Mouse (Mus musculus): ENCODE data around the gene Gabrp. TPM values are rescaled to one million over a fixed set of nuclear protein-coding genes. Genes with fewer than 3 reads are reported as not detected.

Gene Gabrp
- not detected for total RNA-seq (2021)

DNA sequence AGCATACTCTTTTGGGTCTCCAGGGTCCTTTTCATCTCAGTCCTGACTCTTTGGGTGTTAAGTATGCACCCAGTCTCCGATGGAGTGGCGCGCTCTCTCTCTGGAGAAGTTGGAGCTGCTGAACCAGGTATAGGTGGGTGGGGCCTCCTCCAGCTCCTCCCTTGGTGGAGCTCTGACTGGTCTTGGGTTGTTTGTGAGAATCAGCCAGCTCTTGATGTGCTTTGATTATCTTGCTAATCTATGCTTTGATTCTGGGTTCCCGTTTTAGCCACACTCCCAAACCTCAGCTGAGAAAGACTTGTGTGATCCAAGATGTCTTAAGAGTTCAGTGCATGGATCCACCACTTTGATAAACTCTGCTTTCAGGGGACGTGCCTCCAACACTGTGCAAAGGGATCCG lies at the start of gene Gabrp:
Gabrp (minus strand) TSS at position 101 of the 400 bp plus-strand sequence.
- DNase-seq: no peak

- no peak for DNase-seq
Measured at GRCm38 (mm10) chr11:33627136-33627742, 48.5 kb upstream of the Gabrp start.

GRCm38 (mm10) chr11:33614218-33614617 lies 35.5 kb upstream of the Gabrp start:
- peak; percentile 64 to 69 for DNase-seq

DNA sequence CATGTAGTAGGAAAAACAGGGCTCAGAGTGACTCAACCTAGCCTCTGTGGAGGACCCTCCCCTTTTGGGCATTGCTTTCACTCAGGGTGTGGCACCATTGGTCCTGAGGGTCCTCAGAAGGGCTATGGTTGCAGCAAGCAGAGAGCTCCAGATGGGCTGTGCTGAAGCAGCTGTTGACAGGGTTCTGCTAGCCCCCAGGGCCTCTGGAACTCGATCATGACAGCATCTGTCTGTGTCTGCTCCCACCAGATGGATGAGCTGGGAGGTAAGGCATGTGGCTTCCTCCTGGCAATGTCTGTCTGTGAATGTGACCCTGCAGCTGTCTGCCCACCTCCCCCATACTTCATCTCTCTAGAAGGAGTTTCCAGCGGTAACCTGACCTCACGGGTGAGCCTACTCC lies 29.0 kb upstream of the Gabrp start:
- DNase-seq: no peak

GRCm38 (mm10) chr11:33603174-33603573 lies 24.4 kb upstream of the Gabrp start:
- DNase-seq: no peak

- DNase-seq: no peak
Measured at GRCm38 (mm10) chr11:33598986-33599385, 20.2 kb upstream of the Gabrp start, which contains the start of gene D130052B06Rik. Gene D130052B06Rik, plus strand, starts transcription at chr11:33599302.

DNA sequence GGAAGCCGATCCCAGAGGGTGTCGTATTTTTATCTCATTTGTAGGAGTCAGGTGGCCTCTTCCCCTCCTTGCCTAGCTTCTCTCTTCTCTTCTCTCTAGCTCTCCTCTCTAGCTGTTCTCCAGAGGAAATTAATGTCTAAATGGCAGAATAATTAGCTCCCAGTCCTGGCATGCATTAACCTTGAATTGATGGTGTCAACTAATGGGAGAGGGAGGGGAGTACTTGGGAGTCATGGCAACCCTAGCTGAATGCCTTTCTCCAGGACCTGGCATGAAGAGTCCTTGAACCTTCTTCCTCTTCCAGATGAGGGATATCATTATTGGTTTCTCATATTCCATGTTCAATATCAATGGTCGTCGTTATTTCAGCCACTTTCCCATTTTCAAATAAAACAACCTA lies 17.9 kb upstream of the Gabrp start:
- no peak for DNase-seq

GRCm38 (mm10) chr11:33592826-33593225 lies 14.1 kb upstream of the Gabrp start:
- no peak for DNase-seq

DNA sequence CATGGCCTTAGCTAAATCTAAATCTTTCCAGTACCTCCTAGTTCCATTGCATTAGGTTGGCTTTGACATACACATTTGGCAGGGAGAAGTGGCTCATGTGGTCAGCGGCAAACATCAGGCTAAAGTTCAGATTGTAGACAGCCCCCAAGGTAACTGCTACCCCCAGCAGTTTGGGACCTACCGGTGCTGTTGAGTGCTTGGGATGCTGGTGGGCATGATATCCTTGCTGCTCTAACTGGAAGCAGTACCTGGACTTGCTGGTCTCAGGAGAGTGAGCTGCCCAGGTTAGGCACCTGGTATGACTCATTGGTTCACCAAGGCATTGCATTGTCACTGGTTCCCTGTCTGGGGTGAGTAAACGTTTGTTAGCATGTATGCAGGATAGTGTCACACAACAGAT lies 12.0 kb upstream of the Gabrp start:
- no peak for DNase-seq

GRCm38 (mm10) chr11:33586614-33587013 lies 7.9 kb upstream of the Gabrp start:
- no peak for DNase-seq

- DNase-seq: no peak
Measured at GRCm38 (mm10) chr11:33579621-33580020, 862 bp upstream of the Gabrp start.

DNA sequence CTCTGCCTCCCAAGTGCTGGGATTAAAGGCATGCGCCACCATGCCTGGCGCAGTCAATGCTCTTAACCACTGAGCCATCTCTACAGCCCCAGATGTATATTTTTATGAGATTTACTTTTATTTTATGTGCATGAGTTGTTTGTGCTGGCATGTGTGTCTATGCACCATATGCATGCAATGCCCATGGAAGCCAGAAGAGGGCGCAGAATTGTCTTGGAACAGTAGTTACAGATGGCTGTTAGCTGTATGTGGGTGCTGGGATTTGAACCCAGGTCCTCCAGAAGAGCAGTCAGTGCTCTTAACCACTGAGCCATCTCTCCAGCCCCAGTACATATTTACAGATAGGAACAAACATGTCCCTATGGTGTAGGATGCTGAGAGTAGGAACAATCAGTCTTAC lies 3.8 kb downstream of the Gabrp start:
- DNase-seq: no peak

DNA sequence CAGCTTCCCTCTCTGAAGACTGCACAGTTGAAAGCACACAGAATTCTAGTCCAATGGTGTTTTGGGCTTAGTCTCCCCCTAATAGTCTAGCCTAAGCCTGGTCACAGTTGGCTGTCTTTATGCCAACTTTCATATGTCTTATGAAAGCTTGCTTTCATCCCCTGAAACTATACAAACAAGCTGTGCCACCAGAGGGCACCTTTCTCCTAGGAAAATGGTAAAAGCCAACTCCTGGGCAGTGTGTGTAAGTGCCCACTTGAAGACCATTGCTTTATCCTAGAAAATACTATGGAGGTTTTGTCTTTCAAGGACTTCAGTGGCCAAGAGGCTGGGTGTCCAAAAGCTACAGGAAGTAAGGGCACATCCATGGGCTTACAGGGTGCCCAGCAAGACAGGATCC lies 8.3 kb downstream of the Gabrp start:
- no peak for DNase-seq

GRCm38 (mm10) chr11:33563921-33564320 lies 14.8 kb downstream of the Gabrp start:
- no peak for DNase-seq

GRCm38 (mm10) chr11:33554123-33554522 lies 24.6 kb downstream of the Gabrp start:
- peak; percentile 15 to 16 for DNase-seq

DNA sequence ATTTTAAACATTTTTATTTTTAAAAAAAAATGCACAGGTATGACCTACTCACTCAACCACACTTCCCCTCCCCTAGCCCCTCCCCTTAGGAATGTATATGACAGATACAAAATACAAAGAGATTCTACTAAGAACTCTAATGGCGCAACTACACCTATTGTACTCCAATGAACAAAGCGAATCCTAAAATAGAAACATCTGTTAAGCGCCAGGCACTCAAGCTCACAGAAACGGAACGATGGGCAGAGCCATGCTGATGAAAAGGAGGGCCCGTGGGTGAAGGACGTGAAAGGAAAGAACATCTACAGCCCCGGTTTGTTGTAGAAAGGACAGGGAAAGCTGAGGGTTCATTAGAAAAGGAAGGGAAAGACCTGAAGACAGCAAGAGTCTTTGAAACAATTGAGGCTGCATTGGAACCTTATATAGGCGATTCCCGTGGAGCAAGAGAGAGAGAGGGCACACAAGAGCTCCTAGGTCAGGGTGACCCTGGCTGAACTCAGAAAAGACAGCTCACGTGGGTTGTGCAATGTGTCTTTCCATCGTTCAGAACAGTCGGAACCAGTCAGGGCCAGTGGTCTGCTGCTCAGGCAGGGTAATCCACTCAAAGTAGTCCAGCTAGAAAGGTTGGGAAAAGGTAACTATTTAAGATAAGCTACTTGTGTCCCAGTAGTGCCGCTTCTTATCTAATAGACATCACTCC lies 27.7 kb downstream of the Gabrp start:
- no peak for DNase-seq

- DNase-seq: no peak
Measured at GRCm38 (mm10) chr11:33547386-33547785, 31.4 kb downstream of the Gabrp start.

- no peak for DNase-seq
Measured at GRCm38 (mm10) chr11:33544945-33545344, 33.8 kb downstream of the Gabrp start.

DNA sequence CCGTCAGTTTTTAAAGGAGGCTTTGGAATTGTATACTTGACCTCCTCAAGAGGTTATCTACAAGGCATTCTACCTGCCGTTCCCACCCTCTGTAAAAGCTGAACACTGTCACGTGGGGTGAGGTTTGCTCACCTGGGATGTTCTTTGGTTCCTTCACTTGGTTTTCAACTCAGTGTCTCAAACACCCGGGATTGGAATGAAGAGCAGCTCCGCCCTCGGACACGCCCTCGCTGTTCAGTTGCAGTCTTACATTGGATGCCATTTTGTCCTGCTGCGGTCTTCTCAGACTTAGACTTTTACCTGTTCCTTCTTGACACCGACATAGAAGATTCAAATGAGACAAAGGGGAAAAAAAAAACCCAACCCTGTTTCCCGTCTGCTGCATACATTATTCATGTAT lies 34.6 kb downstream of the Gabrp start:
- DNase-seq: no peak

DNA sequence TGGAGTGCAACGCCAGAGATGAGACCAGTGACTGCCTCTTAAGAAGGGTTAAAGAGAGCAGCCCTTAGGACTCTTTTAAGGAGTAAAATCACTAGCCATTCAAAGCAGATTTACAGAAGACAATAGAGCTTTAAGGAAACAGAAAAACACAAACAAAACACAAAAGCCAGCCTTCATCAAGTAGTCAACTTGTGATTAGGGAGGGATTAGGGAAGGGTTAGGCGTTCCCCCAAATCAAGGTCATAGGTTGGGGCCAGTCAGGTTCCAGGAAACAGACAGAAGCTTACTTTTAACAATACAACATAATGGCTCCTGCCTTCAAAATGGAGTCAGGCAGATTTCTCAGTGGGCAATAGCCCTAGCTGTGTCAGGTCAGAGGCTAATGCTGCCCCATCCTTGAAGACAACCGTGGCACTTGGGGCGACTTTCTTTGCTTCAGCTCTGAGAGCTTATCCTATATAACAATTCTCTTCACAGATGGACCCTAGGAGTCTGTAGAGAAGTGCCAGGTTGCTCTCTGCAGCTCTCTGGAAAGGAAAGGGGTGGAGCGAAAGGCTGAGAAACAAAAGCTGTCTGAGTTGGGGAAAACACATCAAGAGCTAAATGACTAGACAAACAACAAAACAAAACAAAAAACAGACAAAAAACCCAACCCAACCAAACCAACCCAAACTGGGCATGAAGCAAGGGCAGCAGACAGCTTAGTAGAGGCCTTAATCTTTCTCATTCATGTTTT lies 41.2 kb downstream of the Gabrp start:
- no peak for DNase-seq

GRCm38 (mm10) chr11:33536636-33537035 lies 42.1 kb downstream of the Gabrp start:
- DNase-seq: no peak

- DNase-seq: no peak
Measured at GRCm38 (mm10) chr11:33534541-33534940, 44.2 kb downstream of the Gabrp start.

DNA sequence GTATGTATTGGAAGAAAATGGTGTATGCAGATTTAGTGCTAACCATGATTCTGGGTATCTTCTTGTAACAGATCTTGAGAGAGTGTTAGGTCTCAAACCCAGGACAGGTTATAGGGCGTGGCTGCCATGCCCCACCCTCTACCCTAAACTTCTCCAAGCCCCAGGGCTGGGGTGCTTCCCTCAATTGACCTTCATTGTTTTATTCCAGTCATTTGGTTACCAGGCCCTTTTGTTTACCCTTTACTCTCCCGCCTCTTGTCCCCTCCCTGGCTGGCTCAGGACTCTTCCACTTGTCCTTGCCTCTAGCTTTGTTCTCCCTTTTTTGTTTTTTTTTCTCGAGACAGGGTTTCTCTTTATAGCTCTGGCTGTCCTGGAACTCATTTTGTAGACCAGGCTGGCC lies 45.2 kb downstream of the Gabrp start:
- no peak for DNase-seq

- DNase-seq: no peak
Measured at GRCm38 (mm10) chr11:33529576-33529975, 49.2 kb downstream of the Gabrp start.
